Mouse (Mus musculus): ENCODE results near the gene Plekhh1. TPM values are rescaled to one million over a fixed set of nuclear protein-coding genes. Genes with fewer than 3 reads are reported as not detected.

Gene Plekhh1
- polyA plus RNA-seq, 1 experiment from 2014 or later = 4.9 TPM

Other genes with a start within 250 kb of the Plekhh1 start
- 59.3 and 60.5 TPM in 2 replicates for gene Atp6v1d, start 167.5 kb upstream of the Plekhh1 start, polyA plus RNA-seq (2015; fragmentation: Nextera tagmentation; extraction: Ambion mirVana)
- gene Eif2s1, start 167.3 kb upstream of the Plekhh1 start, polyA plus RNA-seq (2015; fragmentation: Nextera tagmentation; extraction: Ambion mirVana) = 202 and 224 TPM in 2 replicates
- gene Plek2, start 122.2 kb upstream of the Plekhh1 start, polyA plus RNA-seq (2015; fragmentation: Nextera tagmentation; extraction: Ambion mirVana) = 24.5 and 25.3 TPM in 2 replicates
- gene Tmem229b, start 21.5 kb upstream of the Plekhh1 start, polyA plus RNA-seq (2015; fragmentation: Nextera tagmentation; extraction: Ambion mirVana) = 6.1 and 6.5 TPM in 2 replicates
- gene Pigh, start 60.5 kb downstream of the Plekhh1 start, polyA plus RNA-seq (2015; fragmentation: Nextera tagmentation; extraction: Ambion mirVana) = 31.7 and 33.0 TPM in 2 replicates
- 1.0 and 1.2 TPM in 2 replicates for gene Arg2, start 101.6 kb downstream of the Plekhh1 start, polyA plus RNA-seq (2015; fragmentation: Nextera tagmentation; extraction: Ambion mirVana)
- gene Vti1b, start 143.5 kb downstream of the Plekhh1 start, polyA plus RNA-seq (2015; fragmentation: Nextera tagmentation; extraction: Ambion mirVana) = 105 and 107 TPM in 2 replicates
- 26.4 and 27.0 TPM in 2 replicates for gene Rdh11, start 163.1 kb downstream of the Plekhh1 start, polyA plus RNA-seq (2015; fragmentation: Nextera tagmentation; extraction: Ambion mirVana)
- gene Rdh12, start 179.8 kb downstream of the Plekhh1 start, polyA plus RNA-seq (2015; fragmentation: Nextera tagmentation; extraction: Ambion mirVana) = 10.8 and 16.4 TPM in 2 replicates